Mouse (Mus musculus) lung, postnatal 14 days (tissue): ENCODE data around the gene Ifit1bl1.
A peak's percentile ranks its signal among the peaks of the same experiment; 100 is the strongest.
"Not testable (repeated sequence)": the region's sequence is repeated elsewhere in the genome, so short reads cannot be mapped to it uniquely, and the experiment has no call there.

Source experiments
- DNase-seq: peaks from one replicate; pipeline ENCODE4 v3.0.0; 2021

Ifit1bl1 gene

DNA sequence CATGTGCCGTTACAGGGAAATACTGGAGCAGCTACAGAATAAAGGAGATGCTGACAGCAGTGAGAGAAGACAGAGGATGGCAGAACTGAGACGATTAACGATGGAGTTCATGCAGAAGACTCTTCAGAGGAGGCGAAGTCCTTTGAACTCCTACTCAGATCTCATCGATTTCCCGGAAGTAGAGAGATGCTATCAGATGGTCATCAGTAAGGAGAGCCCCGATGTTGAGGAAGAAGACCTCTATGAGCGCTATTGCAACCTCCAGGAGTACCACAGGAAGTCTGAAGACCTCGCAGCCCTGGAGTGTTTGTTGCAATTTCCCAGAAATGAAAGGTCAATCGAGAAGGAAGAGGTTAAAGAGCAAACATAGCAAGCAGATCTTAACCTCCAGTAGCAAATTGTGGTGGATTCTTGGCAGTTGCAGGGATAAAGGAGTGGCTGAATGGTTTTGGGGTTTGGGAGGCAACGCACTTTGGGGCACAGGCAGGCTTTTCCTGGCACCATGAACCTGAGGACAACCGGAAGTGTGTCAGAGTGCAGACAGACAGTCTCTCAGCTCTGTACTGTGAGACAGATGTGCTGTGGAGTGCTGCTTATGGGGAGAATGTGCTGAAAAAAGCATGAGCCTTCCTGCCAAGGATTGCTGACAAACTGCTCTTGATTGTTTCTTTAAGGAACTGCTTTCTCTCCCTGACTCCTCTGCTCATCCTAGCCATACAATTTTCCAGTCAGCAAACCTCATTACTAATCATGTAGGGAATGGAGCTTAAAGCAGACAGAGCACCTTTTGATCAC is 13.7 kb downstream of the Ifit1bl1 start:
- DNase-seq, result not testable (repeated sequence)

DNA sequence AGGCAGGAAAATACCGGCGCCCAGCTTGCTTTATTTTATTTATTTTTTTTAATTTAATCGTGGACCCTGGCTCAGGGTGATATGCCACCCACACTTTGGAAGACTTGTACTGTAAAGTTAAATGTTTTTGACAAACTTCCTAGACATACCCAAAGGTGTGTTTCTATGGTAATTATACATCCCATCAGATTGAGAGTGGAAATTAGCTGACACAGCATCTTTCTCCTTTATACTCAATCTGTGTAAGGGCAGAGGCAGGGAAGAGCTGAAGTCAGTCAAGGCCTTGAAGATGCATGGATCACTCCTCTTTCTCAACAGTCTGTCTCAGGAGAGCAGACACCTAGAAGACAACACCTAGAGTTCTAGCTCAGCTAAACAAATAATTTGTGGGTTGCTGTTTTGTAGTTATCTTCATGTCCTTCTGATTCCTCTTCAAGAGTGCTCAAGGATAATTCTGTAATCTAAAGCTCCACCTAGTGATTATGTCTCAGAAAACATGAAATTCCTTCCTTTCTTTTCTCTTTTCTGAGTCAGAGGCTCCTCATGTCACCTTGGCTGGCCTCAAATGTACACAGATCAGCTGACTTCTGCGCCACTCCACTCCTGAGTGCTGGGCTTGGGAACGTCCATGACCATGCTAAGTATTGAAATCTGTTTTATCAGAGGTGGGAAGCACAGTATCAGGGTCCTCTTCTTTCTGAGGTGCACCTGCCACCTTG is 15.9 kb downstream of the Ifit1bl1 start:
- not testable (repeated sequence) for DNase-seq

DNA sequence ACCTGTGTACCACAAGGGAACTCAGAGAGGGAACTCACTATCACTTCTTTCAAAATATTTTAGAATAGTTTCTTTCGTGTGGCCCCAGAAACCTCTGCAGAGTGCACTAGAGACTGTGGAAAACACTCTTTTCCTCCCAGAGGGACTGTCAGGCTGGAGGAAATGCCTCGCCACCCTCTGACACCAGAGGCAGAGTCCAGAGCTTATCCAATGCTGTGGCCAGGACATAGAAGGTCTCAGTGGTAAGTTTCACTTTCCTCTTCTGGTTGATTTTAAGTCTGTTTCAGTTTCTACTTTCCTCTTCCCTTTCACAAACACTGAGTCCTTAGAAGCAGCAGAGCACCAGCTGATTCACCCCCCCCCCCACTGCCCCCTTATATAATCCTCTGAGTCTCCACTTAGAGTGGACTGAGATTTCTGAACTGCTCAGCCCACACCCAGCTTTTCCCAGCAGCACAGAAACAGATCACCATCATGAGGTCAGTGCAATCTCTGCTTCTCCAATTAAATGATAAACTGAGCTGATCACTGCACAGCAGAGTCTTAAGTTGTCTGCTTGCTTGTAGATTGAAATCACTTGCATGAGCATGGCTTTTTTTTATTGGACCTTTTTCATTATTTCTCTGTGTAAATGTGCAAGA is 18.5 kb downstream of the Ifit1bl1 start, which contains the start of gene Ifit3:
TSS of gene Ifit3 (plus strand) at position 406 of the 641 bp plus-strand sequence.
- DNase-seq, result peak; percentile 29

- DNase-seq, result not testable (repeated sequence)
These were observed 19.1 kb downstream of the Ifit1bl1 start for GRCm38 (mm10) chr19:34582696-34583095.

DNA sequence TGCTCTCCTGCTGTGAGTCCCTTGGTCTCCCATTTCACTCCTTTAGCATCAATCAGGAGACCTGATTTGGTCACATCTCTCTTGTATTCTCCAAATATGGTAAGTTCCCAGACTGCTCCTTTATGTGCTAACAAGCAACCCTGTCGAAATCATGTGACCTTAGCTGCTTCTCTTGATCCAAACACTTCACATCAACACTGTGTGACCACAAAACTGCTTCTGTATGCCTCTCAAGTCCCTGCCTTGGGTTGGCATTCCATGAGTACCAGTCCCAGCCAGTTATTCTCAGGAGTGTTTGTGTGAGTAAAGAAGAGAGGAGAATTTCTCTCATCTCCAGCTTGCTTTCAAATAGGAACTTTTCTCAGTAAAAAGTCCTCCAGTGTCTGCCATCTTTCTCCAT is 24.6 kb downstream of the Ifit1bl1 start:
- no peak for DNase-seq

GRCm38 (mm10) chr19:34573650-34574049 is 28.1 kb downstream of the Ifit1bl1 start:
- DNase-seq, result no peak

- no peak for DNase-seq
These were observed 30.7 kb downstream of the Ifit1bl1 start for GRCm38 (mm10) chr19:34571080-34571479.

DNA sequence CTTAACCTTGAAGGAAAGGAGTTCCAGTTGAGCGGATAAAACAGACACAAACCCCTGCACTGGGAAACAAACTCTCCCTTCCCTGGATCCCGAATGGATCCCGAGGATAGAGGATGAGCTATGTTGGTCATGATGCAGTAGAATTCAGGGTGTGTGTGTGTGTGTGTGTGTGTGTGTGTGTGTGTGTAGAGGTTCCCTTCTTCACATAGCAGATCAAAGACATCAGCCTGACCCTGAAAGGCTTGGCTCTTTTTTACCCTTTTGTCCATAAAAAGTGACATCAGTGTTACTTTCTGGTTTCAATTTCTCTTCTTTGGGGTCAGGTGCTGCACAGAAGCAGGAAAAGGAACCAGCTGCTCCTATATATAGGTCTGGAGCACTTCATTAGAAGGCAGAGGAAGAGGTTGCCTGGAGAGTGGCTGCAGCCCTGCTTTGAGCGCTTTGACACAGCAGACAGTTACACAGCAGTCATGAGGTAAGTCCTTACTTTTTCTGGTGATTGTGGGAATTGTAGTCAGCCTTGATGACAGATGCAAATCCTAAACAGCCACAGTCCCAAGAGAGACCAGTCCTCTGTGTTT is 31.8 kb downstream of the Ifit1bl1 start:
- no peak for DNase-seq

GRCm38 (mm10) chr19:34568988-34569895 is 32.5 kb downstream of the Ifit1bl1 start:
- DNase-seq, result peak; percentile 40

DNA sequence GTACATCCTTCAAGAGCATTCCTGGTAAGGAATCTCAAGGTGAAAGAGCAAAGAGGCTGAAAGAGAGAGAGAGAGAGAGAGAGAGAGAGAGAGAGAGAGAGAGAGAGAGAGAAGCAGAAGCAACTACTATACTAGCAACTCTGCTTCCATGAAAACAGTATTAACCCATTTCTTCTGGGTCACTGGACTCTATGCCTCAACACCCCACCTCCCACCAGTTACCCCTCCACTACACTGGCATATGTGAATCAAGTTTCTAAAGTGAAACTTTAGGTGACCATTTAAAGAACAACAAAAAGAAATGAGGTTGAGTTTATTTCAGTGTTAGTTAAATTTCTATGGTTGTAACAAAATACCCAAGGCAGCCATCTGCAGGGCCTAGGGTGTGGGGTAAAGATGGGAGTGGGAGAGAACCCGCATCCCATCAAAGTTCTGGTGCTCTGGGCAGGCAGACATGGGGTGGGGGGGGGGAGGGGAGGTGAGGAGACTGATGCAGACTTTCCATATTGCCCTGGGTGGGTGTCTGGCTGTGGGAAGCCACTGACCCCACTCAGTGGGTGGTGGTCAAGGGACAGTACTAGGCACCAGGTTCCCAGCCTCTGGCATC is 35.5 kb downstream of the Ifit1bl1 start:
- no peak for DNase-seq

DNA sequence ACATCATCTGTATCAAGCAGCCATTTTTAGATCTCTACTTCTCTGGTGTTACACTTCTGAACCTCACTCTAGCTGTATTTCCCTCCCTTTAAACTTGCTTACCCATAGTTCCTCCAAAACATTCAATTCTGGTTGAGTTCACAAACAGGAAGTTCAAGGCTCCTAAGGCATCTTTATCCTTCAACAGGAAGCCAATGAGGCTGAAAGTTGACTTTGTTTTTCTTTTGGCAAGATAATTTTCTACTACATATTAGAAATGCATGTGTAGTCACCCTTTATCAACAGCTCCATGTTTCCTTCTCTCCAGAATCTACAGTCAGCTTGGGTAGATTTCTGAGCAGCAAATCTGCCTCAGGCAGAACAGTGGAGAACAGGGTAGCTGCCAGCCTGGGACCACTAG is 39.2 kb downstream of the Ifit1bl1 start:
- DNase-seq, result no peak

GRCm38 (mm10) chr19:34556621-34557020 is 45.1 kb downstream of the Ifit1bl1 start:
- peak; percentile 24 for DNase-seq

DNA sequence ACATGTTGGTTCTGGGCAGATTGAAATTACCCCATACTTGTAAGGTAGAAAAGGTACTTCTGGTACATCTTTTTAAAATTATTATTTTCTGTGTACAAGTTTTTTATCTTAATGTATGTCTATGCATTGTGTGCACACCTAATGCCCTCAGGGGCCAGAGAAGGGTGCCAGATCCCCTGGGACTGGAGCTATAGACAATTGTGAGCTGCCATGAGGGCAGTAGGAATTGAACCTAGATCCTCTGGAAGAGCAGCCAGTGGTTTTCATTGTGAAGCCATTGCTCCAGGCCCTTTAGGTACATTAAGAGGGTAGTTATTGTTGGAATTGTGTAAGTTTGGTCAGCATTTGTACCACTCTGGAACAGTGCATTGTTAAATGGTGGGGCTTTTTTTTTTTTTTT is 47.7 kb downstream of the Ifit1bl1 start:
- no peak for DNase-seq

GRCm38 (mm10) chr19:34553522-34553921 is 48.2 kb downstream of the Ifit1bl1 start:
- DNase-seq, result no peak

- DNase-seq, result peak; percentile 27
These were observed 48.7 kb downstream of the Ifit1bl1 start for GRCm38 (mm10) chr19:34553021-34553420.

DNA sequence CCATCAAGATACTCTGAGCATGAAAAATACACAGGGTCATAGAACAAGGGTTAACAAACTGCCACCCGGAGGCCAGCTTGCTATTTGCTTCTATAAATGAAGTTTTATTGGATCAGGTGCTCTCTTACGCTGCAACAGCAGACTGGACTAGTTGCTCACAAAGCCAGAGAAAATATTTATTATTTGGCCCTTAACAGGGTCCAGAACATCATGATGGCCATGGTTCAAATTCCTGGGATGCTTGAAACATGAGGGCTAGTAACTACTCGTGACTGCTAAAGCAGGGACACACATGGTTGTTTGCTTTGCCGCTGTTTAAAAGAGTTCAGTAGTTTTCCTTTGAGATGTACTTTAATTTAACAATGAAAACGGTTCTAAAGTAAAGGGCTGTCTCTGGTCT is 49.8 kb downstream of the Ifit1bl1 start:
- peak; percentile 46 for DNase-seq

DNA sequence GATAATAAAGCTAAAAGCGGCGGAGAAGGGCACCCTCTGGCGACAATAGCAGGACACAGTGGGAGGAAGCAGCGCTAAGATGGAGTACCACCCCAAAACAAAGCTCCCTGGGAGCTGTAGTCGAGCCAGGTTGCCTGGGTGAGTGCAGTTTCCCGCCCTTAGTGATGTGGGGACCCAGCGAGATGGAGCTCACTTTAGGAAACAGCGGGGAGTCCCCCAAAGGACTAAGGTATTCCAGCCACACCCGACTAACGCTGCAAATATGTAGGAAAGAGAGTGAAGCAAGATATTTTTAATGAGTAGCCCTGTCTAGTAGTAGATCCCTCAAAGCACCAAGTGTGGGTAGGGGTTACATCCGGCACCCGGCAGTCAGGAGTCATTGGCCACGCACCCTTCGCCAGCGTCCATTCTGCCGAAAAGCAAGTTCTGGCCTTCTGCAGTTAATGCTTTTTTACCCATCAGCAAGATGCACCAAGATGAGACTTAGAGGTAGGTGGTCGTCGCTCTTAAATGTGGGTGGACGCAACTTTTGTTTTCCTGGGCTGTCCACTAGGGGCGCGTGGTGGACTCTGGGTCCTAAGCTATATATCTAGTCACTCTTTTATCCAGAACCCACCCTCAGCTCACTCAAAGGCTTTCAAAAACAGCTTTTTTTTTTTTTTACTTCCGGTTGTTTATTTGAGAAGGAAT is 51.1 kb downstream of the Ifit1bl1 start, which contains the start of gene Ifit2:
TSS of gene Ifit2 (plus strand) at position 161 of the 690 bp plus-strand sequence.
- DNase-seq, result peak; percentile 75

- no peak for DNase-seq
These were observed 51.6 kb downstream of the Ifit1bl1 start for GRCm38 (mm10) chr19:34550205-34550533.

DNA sequence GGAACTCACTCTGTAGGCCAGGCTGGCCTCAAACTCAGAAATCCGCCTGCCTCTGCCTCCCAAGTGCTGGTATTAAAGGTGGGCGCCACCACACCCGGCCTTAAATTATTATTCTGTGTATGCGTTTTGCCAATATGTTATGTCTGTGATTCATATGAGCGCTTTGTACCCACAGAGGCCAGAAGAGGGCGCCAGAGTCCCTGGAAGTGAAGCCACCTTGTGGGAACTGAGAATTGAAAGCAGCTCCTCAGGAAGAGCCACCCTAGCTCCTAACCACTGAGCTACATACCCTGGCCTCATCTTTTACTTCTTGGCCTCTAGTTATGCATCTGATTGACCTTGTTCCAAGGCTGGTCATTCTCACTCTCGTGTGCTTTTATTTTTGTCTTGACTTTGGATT is 53.8 kb downstream of the Ifit1bl1 start:
- peak; percentile 93 for DNase-seq

DNA sequence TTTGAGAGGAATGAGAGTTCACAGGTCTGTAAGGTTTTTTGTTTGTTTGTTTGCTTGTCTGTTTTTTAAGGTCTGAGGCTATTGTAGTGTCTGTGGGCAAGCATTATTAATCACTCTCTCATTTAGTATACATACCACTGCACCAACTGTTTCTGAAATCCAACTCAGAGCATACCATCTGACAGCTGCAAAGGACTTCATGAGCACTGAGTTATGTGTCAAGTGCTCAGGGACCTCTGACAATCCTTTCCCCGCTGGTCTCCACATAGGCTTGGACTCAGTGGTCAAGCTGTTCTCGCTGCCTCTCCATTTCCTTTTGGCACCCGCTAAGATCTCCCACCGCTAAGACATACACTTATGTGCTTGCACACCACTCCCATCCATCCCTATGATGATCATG is 55.5 kb downstream of the Ifit1bl1 start:
- DNase-seq, result no peak
